Mouse (Mus musculus) adipocyte (in vitro differentiated cells): ENCODE results near the gene H2-Q4.
"Not testable (repeated sequence)": the region's sequence is repeated elsewhere in the genome, so short reads cannot be mapped to it uniquely, and the experiment has no call there.

ENCODE experiments used
- DNase-seq: peaks from one replicate; pipeline ENCODE4 v3.0.0-alpha.2; 2016; ENCODE audit warnings: low spot score

The H2-Q4 gene

DNA sequence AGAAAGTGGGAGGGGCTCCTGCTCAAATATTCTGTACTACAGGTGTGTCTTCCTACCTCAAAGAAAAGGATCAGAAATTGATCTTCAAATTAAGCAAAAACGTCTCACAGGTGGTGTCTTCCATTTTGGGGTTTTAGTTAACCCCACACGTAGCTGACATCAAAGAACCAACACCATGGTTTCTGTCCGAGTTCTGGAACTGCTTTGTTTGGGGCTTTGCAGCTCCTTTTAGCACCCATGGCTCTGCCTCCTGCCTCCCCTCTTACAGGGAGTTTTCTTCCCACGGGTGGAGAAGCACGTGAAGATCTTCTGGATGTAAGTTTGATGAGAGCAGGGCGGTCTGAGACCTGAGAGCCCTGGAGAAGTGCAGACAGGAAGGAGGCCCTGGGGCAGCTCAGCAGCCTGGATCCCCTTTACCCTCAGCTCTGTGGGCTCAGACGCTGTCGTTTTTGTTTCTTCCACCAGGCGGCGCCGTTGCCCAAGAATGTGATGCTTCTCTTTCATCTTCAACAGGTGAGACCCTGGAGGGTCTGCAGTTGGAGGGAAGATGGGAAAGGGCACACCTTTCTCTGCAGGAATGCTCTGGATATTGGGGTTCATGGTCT lies 40.9 kb downstream of the H2-Q4 start:
- not testable (repeated sequence) for DNase-seq

DNA sequence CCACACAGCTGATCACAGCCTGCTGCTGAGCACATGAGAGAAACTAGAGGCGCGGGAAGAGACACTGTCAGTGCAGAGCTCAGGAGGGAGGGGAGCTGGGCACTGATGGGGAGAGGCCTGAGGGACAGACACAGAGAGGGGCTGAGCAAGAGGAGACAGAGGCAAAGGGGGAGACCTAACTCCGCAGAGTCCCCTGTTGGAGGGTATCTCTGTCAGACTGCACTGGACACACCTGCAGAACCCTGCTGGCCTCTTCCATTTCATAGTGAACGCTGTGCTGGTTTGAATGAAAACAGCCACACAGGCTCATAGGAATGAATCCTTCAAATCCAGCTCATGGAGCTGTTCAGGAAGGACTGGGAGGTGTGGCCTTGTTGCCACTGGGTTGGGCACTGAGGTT lies 41.9 kb downstream of the H2-Q4 start:
- DNase-seq = not testable (repeated sequence)

DNA sequence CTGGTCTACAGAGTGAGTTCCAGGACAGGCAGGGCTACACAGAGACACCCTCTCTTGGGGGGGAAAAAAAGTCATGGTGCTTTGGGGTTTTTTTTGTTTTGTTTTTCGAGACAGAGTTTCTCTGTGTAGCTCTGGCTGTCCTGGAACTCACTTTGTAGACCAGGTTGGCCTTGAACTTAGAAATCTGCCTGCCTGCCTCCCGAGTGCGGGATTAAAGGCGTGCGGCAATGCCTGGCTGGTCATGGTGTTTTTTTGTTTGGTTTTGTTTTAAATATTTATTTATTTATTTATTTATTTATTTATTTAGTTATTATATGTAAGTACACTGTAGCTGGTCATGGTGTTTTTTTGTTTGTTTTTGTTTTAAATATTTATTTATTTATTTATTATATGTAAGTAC lies 42.9 kb downstream of the H2-Q4 start:
- not testable (repeated sequence) for DNase-seq

DNA sequence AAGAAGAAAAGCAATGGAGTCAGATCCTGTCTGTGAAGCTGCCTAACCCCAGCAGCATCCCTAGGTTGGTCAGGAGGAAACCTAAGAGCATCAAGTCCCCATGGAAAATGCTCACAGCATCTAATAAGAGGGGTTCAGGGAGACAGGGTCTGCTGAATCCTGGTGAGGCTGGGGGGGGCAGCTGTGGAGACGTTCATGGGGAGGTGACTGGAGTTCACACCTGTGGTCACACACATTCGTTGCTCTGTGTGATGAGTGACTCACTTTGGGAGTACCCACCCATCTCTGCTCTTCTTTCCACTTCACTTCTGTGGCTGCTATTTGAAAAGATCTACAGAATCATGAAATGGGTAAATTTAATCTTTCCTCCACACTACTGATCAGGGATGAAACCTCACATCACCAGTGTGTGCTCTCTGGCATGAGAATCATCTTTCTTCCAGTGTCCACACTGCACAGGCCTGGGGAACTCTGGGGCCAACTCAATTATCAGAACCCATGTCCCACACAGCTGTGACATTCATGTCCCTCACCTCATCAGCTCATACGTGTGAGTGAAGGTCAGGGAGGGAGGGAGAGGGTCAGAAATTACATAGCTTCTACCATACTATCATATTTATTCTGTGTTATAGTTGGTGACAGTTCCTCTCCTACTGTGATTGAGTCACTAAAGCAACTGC lies 43.9 kb downstream of the H2-Q4 start:
- not testable (repeated sequence) for DNase-seq

DNA sequence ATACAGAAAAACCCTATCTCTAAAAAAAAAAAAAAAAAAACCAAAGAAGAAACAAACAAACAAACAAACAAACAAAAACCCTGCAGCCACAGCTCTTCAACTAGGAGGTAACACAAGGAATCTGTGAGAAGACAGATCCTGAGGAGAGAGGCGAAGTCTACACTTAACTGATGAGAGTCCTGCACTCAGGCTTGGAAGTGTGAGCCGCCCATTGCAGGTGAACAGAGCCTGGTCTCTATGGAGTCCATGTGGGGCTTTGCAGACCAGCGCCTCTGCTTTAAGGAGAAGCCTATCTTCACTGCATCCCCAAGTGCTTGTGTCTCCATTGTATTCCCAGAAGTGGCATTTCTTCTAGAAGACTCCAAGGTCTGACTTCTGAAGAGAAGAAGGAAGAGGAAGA lies 44.7 kb downstream of the H2-Q4 start:
- DNase-seq = not testable (repeated sequence)

DNA sequence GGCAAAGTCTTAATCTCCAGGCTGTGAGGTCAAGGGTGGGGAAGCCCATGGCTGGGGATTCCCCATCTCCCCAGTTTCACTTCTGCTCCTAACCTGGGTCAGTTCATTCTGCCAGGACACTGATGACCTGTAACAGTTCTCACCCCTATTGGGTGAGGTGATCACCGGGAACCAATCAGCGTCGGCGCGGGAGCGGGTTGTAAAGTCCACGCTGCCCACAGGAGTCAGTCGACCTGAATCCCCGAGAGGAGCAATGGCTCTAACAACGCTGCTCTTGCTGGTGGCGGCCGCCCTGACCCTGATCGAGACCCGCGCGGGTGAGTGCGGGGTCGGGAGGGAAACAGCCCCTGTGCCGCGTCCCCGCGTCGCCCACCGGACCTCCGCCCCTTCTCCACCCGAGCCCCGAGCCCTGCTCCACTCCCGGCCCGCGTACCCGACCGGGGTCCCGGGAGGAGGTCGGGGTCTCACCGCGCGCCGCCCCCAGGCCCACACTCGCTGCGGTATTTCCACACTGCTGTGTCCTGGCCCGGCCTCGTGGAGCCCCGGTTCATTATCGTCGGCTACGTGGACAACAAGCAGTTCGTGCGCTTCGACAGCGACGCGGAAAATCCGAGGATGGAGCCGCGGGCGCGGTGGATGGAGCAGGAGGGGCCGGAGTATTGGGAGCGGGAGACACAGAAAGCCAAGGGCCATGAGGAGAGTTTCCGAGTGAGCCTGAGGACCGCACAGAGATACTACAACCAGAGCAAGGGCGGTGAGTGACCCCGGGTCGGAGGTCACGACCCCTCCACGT lies 45.4 kb downstream of the H2-Q4 start, which contains the start of gene H2-Q6:
TSS of gene H2-Q6 (plus strand) at position 227 of the 793 bp plus-strand sequence.
- DNase-seq = not testable (repeated sequence)

DNA sequence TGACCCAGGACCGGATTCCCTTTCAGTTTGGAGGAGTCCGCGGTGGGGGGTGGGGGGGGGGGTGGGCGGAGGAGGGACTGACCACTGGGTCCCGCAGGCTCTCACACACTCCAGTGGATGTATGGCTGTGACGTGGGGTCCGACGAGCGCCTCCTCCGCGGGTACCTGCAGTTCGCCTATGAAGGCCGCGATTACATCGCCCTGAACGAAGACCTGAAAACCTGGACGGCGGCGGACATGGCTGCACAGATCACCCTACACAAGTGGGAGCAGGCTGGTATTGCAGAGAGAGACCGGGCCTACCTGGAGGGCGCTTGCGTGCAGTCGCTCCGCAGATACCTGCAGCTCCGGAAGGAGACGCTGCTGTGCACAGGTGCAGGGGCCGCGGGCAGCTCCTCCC lies 46.1 kb downstream of the H2-Q4 start:
- not testable (repeated sequence) for DNase-seq

DNA sequence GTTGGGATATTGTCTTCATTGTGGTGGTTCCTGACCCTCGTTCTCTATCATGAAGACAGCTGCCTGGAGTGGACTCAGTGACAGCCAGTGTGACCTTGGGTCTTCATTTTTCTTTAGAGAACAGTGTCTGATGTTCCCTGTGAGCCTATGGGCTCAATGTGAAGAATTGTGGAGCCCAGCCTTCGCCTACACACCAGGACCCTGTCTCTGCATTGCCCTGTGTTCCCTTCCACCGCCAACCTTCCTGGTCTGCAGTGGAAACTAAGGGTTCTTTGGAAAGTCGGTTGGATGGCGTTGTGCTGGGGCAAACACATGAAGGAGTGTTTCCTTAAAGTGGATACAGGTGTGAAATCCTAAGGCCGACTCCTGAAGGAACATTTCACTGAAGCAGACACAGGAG lies 49.5 kb downstream of the H2-Q4 start:
- DNase-seq = not testable (repeated sequence)

DNA sequence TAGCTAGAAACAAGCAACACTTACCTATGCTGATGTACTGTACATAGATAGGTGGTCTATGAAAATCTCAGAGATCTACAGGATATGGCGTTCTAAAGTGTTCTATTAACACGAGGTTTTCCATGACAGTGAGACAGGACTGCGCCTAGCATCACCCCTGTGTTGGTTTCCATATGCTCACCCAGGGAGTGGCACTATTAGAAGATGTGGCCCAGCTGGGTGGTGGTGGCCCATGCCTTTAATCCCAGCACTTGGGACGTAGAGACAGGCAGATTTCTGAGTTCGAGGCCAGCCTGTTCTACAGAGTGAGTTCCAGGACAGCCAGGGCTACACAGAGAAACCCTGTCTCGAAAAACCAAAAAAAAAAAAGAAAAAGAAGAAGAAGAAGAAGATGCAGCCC lies 51.3 kb downstream of the H2-Q4 start:
- not testable (repeated sequence) for DNase-seq

DNA sequence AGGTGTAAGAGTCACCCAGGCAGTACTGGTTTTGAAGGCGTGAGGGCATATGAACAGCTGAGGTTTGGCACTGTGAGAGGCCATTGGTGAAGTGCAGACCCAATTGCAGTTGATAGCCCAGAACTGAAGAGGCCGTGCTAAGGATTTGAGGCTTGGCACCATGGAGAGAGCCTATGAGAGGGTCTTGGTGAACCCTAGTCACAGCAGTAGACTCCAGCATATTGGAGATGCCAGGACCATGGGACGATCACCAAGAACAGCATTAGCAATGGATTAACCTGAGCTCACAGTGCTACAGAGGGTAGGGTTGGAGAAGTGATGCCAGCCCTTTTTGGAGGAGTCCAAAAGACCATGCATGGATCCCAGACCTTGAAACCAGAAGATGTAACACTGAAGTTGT lies 52.8 kb downstream of the H2-Q4 start:
- DNase-seq = not testable (repeated sequence)

DNA sequence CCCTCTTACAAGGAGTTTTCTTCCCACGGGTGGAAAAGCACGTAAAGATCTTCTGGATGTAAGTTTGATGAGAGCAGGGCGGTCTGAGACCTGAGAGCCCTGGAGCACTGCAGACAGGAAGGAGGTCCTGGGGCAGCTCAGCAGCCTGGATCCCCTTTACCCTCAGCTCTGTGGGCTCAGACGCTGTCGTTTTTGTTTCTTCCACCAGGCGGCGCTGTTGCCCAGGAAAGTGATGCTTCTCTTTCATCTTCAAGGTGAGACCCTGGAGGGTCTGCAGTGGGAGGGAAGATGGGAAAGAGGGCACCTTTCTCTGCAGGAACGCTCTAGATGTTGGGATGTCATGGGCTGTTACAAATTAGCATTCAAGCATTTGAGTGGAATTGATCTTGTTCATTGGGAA lies 55.4 kb downstream of the H2-Q4 start:
- DNase-seq = not testable (repeated sequence)
